Comparison of ENCODE assay signal across 8 mouse cellular contexts in the genomic region with DNA sequence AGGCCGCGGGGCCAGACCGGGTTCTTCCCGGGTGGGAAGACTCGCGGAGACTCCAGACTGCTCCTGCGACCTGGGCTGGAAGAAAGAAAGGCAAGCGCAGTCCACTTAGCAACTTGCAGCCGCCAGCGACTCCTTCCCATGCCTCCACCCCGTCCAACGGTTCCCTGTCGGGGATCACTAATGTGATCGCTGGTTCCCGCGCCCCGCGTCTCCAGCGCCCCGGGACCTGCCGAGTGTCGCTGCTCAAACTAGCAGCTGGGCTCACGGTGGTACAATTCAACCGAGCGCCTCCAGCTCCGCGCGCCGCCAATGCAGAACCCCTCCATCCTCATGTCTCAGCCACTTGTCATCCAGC. TPM values are rescaled to one million over a fixed set of nuclear protein-coding genes. Genes with fewer than 3 reads are reported as not detected.
DNase-seq lines count a peak whose midpoint lies in the region; ATAC-seq and TF ChIP-seq lines count a peak whose summit lies in the region.

No protein-coding gene starts in this region.

- no peaks in the 10 kb centered on the region for H3K36me3 ChIP-seq in E14TG2a.4 (ENCODE audit: insufficient read depth, low read length)
- H3K36me3 ChIP-seq in forebrain, postnatal 0 days (ENCODE audit: insufficient read depth) = no peaks in the 10 kb centered on the region
- H3K36me3 ChIP-seq in midbrain, embryonic 10.5 days = no peaks in the 10 kb centered on the region

- peaks cover 14% of the 10 kb centered on the region for H3K9me3 ChIP-seq in E14TG2a.4 (ENCODE audit: low read length)
- H3K9me3 ChIP-seq in forebrain, postnatal 0 days (ENCODE audit: low read length) = no peaks in the 10 kb centered on the region
- no peaks in the 10 kb centered on the region for H3K9me3 ChIP-seq in midbrain, embryonic 10.5 days (replicated peaks)

- 1% methylated on average over 29 of the region's 29 CpGs for WGBS in forebrain, postnatal 0 days
- WGBS in midbrain, embryonic 10.5 days = under 1% methylated on average over 29 of the region's 29 CpGs

- no peak overlapping the region for H3K4me2 ChIP-seq in forebrain, postnatal 0 days (ENCODE audit: low read depth)

- peak; percentile 9 for DNase-seq in cerebellum, adult 8-10 months
- no peak for DNase-seq in cerebellum, postnatal 25 days
- DNase-seq in forebrain, postnatal 0 days = peak; percentile 41
- no peak for DNase-seq in midbrain, embryonic 10.5 days (ENCODE audit: low spot score)
- no peak for DNase-seq in gastrocnemius, postnatal 25 days
- no peak for DNase-seq in spleen, postnatal 10 days (ENCODE audit: low spot score in 2 of 2)
- DNase-seq in kidney, postnatal 25 days = no peak

- TF ChIP-seq CTCF in E14TG2a.4 (conservative IDR thresholded peaks at IDR 0.05; ENCODE audit: low read length) = no peak
- TF ChIP-seq CTCF in forebrain, postnatal 0 days (IDR thresholded peaks at IDR 0.05; ENCODE audit: low read depth) = no peak

- H3K4me1 ChIP-seq in E14TG2a.4 (replicated peaks; ENCODE audit: low read depth, low read length) = peaks cover 31% of the 10 kb centered on the region
- H3K4me1 ChIP-seq in forebrain, postnatal 0 days (ENCODE audit: insufficient read depth) = no peaks in the 10 kb centered on the region
- H3K4me1 ChIP-seq in midbrain, embryonic 10.5 days = peaks cover 41% of the 10 kb centered on the region

- no peak overlapping the region for H3K27ac ChIP-seq in forebrain, postnatal 0 days (ENCODE audit: low read depth, low read length)
- no peak overlapping the region for H3K27ac ChIP-seq in midbrain, embryonic 10.5 days (replicated peaks)

- peak overlapping the region; percentile 55 for H3K4me3 ChIP-seq in E14TG2a.4 (replicated peaks; ENCODE audit: low read length)
- H3K4me3 ChIP-seq in forebrain, postnatal 0 days (ENCODE audit: low read depth, low read length) = no peak overlapping the region
- peak overlapping the region; percentile 32 for H3K4me3 ChIP-seq in midbrain, embryonic 10.5 days

- ATAC-seq in forebrain, postnatal 0 days = 0 out of 2 replicates have a peak, but pooled peaks have one; percentile 17

- peaks cover 89% of the 10 kb centered on the region for H3K27me3 ChIP-seq in E14TG2a.4 (ENCODE audit: insufficient read depth, low read length)
- H3K27me3 ChIP-seq in forebrain, postnatal 0 days (ENCODE audit: insufficient read depth, low read length) = peaks cover 57% of the 10 kb centered on the region
- H3K27me3 ChIP-seq in midbrain, embryonic 10.5 days (ENCODE audit: low read depth, poor library complexity, severe bottlenecking) = peaks cover 100% of the 10 kb centered on the region

- H3K9ac ChIP-seq in forebrain, postnatal 0 days = no peak overlapping the region

RNA-seq across cellular contexts. Expression of gene Bsx, which starts 3.9 kb away (rescaled TPM):
- total RNA-seq in forebrain, postnatal 0 days (2014; rRNA removed) = 1.2 and 1.3 TPM in 2 replicates
- polyA plus RNA-seq in forebrain, postnatal 0 days (2015; fragmentation: Nextera tagmentation; extraction: Ambion mirVana) = 0.40 and 1.0 TPM in 2 replicates
- 0.15 and 0.83 TPM in 2 replicates for polyA plus RNA-seq in midbrain, embryonic 10.5 days (2016; fragmentation: Nextera tagmentation; extraction: Ambion mirVana)
- total RNA-seq in gastrocnemius, postnatal 25 days (2021) = not detected

Comparison
In these comparisons a context has a peak if more than half of its experiments do, and no peak if none do; other contexts are left out.
1. DNase-seq: peak in cerebellum, adult 8-10 months (single experiment) and forebrain, postnatal 0 days (single experiment); none in cerebellum, postnatal 25 days (0 of 2), midbrain, embryonic 10.5 days (single experiment), gastrocnemius, postnatal 25 days (single experiment), spleen, postnatal 10 days (0 of 2) and kidney, postnatal 25 days (0 of 2).